Mouse (Mus musculus): ENCODE results near the gene Lgi1.

DNA sequence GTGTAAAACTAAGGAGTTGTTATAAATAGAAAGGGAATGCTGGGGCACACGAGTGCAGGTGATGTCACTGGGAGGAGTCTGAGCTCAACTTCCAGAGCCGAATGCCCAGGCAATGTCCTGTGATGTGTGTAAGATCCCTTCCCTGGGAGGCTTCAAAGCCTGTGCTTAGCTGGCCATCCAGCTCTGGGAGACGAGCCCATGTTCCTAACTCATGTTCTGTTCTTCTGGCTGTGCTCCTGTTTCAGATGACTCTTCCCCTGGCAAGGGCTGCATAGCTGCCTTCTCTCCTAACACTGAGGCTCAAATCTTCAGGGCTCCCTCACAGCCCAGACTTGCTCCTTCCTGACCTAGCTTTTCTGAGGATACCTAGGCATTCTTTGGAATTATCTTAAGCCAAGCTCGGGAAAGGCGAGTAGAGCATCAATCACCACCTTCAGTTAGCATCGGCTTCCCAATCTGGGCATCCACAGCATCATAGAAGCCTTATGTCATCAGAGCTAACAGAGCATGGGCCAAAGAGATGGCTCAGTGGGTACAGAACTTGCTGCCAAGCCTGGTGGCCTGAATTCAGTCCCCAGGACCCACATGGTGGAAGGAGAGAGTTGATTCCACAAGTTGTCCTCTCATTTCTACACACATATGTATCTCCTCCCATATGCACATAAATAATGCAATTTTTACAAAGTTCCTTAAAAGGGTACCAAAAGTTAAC lies 52.4 kb downstream of the Lgi1 start:
- TF ChIP-seq CTCF (IDR thresholded peaks at IDR 0.05; ENCODE audit: extremely low read depth, insufficient read depth, insufficient read length, insufficient replicate concordance) (no peak), POLR2A (IDR thresholded peaks at IDR 0.05; ENCODE audit: low read depth, low read length) (no peak)

Measured in spleen, adult 2 months (tissue).